ENCODE assay signal across 30 mouse cellular contexts in genomic region chr3:136450986-136451774, GRCm38 (mm10).
A peak's percentile ranks its signal among the peaks of the same experiment; 100 is the strongest.
DNase-seq lines count a peak whose midpoint lies in the region; ATAC-seq and TF ChIP-seq lines count a peak whose summit lies in the region.
"Had no signal": no experiment of that assay in that cellular context is flagged by ENCODE, and none has a peak within 500 bp of the region (broad histone marks: within the 10 kb centered on the region; RNA-seq: fewer than 3 reads in every experiment).

No protein-coding gene starts in this region.

- H3K4me3 ChIP-seq in lung, adult 2 months (replicated peaks; ENCODE audit: extremely low read depth, low read depth, low read length): no peak overlapping the region
- no peak overlapping the region for H3K4me3 ChIP-seq in liver, embryonic 12.5 days
- H3K4me3 ChIP-seq: embryonic facial prominence, embryonic 12.5 days; forebrain, embryonic 12.5 days; heart, embryonic 10.5 days; heart, embryonic 15.5 days; liver, embryonic 13.5 days; neural tube, embryonic 12.5 days; stomach, embryonic 15.5 days had no signal

- 70% methylated on average over 9 of the region's 9 CpGs for WGBS in lung, adult 2 months
- 70% methylated on average over 9 of the region's 9 CpGs for WGBS in liver, embryonic 12.5 days (ENCODE audit: insufficient replicate concordance)

- H3K9ac ChIP-seq in liver, embryonic 12.5 days: no peak overlapping the region
- H3K9ac ChIP-seq: embryonic facial prominence, embryonic 12.5 days; forebrain, embryonic 12.5 days; heart, embryonic 15.5 days; liver, embryonic 13.5 days; neural tube, embryonic 12.5 days; stomach, embryonic 15.5 days had no signal

- H3K4me1 ChIP-seq in lung, adult 2 months (ENCODE audit: control insufficient read depth, insufficient read depth, low read length): no peaks in the 10 kb centered on the region
- H3K4me1 ChIP-seq in liver, embryonic 12.5 days: no peaks in the 10 kb centered on the region
- H3K4me1 ChIP-seq: embryonic facial prominence, embryonic 12.5 days; heart, embryonic 10.5 days; heart, embryonic 15.5 days; liver, embryonic 13.5 days; neural tube, embryonic 12.5 days; stomach, embryonic 15.5 days had no signal

- H3K4me2 ChIP-seq in liver, embryonic 12.5 days: no peak overlapping the region
- H3K4me2 ChIP-seq: embryonic facial prominence, embryonic 12.5 days; forebrain, embryonic 12.5 days; heart, embryonic 15.5 days; liver, embryonic 13.5 days; neural tube, embryonic 12.5 days; stomach, embryonic 15.5 days had no signal

- no peak for TF ChIP-seq CTCF in lung, adult 2 months (IDR thresholded peaks at IDR 0.05; ENCODE audit: insufficient read depth, low read length)

- no peaks in the 10 kb centered on the region for H3K27me3 ChIP-seq in liver, embryonic 12.5 days (replicated peaks)
- H3K27me3 ChIP-seq: embryonic facial prominence, embryonic 12.5 days; forebrain, embryonic 12.5 days; heart, embryonic 15.5 days; liver, embryonic 13.5 days; neural tube, embryonic 12.5 days; stomach, embryonic 15.5 days had no signal

- no peak overlapping the region for H3K27ac ChIP-seq in liver, embryonic 12.5 days
- H3K27ac ChIP-seq: embryonic facial prominence, embryonic 12.5 days; forebrain, embryonic 12.5 days; heart, embryonic 10.5 days; heart, embryonic 15.5 days; kidney, postnatal 0 days; liver, embryonic 13.5 days; neural tube, embryonic 12.5 days; stomach, embryonic 15.5 days had no signal

- H3K9me3 ChIP-seq in liver, embryonic 12.5 days (replicated peaks): no peaks in the 10 kb centered on the region
- H3K9me3 ChIP-seq: embryonic facial prominence, embryonic 12.5 days; forebrain, embryonic 12.5 days; heart, embryonic 10.5 days; heart, embryonic 15.5 days; liver, embryonic 13.5 days; neural tube, embryonic 12.5 days; stomach, embryonic 15.5 days had no signal

- ATAC-seq in liver, embryonic 12.5 days: no peak
- ATAC-seq: activated CD4-positive, CD25-positive, alpha-beta regulatory T cell, adult 4 months; hindbrain, embryonic 16.5 days had no signal

- H3K36me3 ChIP-seq in liver, embryonic 12.5 days: no peaks in the 10 kb centered on the region
- H3K36me3 ChIP-seq: embryonic facial prominence, embryonic 12.5 days; forebrain, embryonic 12.5 days; heart, embryonic 10.5 days; heart, embryonic 15.5 days; liver, embryonic 13.5 days; neural tube, embryonic 12.5 days; stomach, embryonic 15.5 days had no signal

- TF ChIP-seq POLR2A in lung, adult 2 months (IDR thresholded peaks at IDR 0.05; ENCODE audit: borderline replicate concordance, extremely low read depth, low read depth, low read length): no peak

- peak; percentile 14 to 24 for DNase-seq in left cerebral cortex, adult 18-20 months (ENCODE audit: low spot score in 2 of 2)
- no peak for DNase-seq in left cerebral cortex, adult 11 months (ENCODE audit: low spot score)
- DNase-seq in 3T3-L1 (ENCODE audit: low read depth, low spot score): peak; percentile 86
- DNase-seq in Muller cell, postnatal 12 days (ENCODE audit: inconsistent ontology term): peak; percentile 91
- peak; percentile 82 for DNase-seq in fibroblast of lung, adult 2 months (ENCODE audit: low read depth)
- no peak for DNase-seq in lung, adult 2 months
- DNase-seq: adrenal gland, adult 2 months; adrenal gland, postnatal 36 days; cerebellum, adult 8-10 months; cerebellum, postnatal 36 days; embryo, embryonic 11 days; gastrocnemius, postnatal 25 days; heart, adult 11 months; kidney, adult 18-20 months; kidney, postnatal 4 days; liver, embryonic 13.5 days; lung, adult 18-20 months; lung, postnatal 14 days; midbrain, embryonic 14.5 days; thymus, postnatal 14 days had no signal

Comparison
In these comparisons a context has a peak if more than half of its experiments do, and no peak if none do; other contexts are left out.
1. DNase-seq: peak in left cerebral cortex, adult 18-20 months (2 of 2), 3T3-L1 (single experiment), Muller cell, postnatal 12 days (single experiment) and fibroblast of lung, adult 2 months (single experiment); none in left cerebral cortex, adult 11 months (single experiment) and lung, adult 2 months (single experiment).